Mouse (Mus musculus) heart, postnatal 36 days (tissue): ENCODE measurements around the gene Gnb1l. TPM values are rescaled to one million over a fixed set of nuclear protein-coding genes. Genes with fewer than 3 reads are reported as not detected.

Experiments
- DNase-seq, 2 experiments: peaks; one replicate each; pipeline ENCODE4 v3.0.0; 2021 to 2022
- intact Hi-C: fragments of 180-260 bp; cut with DNase I; formaldehyde crosslinking; loops from one replicate; pipeline ENCODE4 v1.15.1; 2025
- total RNA-seq, 2 experiments: library from RNA; stranded (reverse); gene quantifications; 2 replicates each; pipeline ENCODE4 v1.2.3; 2021

The Gnb1l gene
- total RNA-seq, 2 experiments from 2014 or later = 5.2 to 5.4 TPM

DNA sequence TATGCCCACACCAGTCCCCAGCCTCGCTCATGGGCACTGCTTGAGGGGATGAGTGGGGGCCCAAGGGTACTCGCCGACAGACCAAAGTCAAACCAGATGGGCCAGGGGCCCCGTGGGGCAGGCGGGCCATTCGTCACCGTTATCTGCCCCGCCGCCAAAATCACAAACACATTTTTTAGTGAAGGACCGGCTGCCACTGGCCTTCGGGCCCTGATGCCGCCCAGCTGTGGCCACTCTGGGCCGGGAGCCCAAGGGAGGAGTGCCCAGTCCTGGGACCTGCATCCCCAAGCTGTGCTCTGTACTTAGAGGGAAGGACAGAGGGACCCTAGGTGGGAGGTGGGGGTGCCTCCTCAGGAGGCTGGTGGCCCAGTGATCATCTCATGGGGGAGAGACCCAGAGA lies 113.2 kb downstream of the Gnb1l start:
- intact Hi-C loops = no loop called here

DNA sequence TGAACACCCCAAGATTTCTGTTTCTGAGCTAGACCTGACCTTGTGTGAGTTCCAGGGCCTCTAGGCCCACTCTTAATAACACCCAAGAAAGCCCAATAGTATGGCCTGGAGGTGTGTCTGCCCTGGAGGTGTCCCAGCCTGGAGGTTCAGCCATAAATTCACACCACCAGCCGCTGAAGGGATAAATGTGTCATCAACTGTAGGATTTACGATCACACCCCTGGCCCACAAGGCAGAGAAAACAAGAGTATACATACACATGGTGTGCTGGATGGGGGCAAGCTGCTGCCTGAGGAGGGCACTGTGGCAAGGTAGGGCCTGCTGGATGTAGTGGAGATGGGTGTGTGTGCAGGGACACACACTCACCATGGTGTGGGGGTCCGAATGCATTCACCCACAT lies 114.8 kb downstream of the Gnb1l start:
- no peak for DNase-seq
- intact Hi-C loops = no loop called here

More for the DNA sequence above, 113.2 kb downstream of the Gnb1l start:
- DNase-seq = no peak

Other genes with a start within 250 kb of the Gnb1l start
- 10 to 100 TPM; 34.5 to 42.1 TPM for gene Ranbp1, start 250.0 kb upstream of the Gnb1l start, total RNA-seq
- not detected for gene Gm49776, start 240.4 kb upstream of the Gnb1l start, total RNA-seq
- gene Dgcr8, start 209.5 kb upstream of the Gnb1l start, total RNA-seq = 10 to 100 TPM; 12.7 to 14.6 TPM
- 100 to 1,000 TPM; 152 to 177 TPM for gene Tango2, start 150.6 kb upstream of the Gnb1l start, total RNA-seq
- gene Arvcf, start 150.5 kb upstream of the Gnb1l start, total RNA-seq = 10 to 100 TPM; 21.1 to 25.6 TPM
- gene Txnrd2, start 72.3 kb upstream of the Gnb1l start, total RNA-seq = 10 to 100 TPM; 41.0 to 42.8 TPM
- 100 to 1,000 TPM; 130 to 150 TPM for gene Comt, start 71.9 kb upstream of the Gnb1l start, total RNA-seq
- 1 to 10 TPM; 3.6 to 4.6 TPM for gene Rtl10, start 188 bp downstream of the Gnb1l start, total RNA-seq
- 1 to 10 TPM in 1 of 2 experiments, under 1 TPM in 1; 0.51 to 2.2 TPM for gene Tbx1, start 92.0 kb downstream of the Gnb1l start, total RNA-seq
- gene Gp1bb, start 123.7 kb downstream of the Gnb1l start, total RNA-seq = 1 to 10 TPM; 1.2 TPM
- gene Gm49601, start 127.7 kb downstream of the Gnb1l start, total RNA-seq = 1 to 10 TPM in 1 of 2 experiments, under 1 TPM in 1; 0.60 to 1.6 TPM
- 1 to 10 TPM; 3.7 to 3.8 TPM for gene Sept5, start 131.2 kb downstream of the Gnb1l start, total RNA-seq